Mouse (Mus musculus) hindbrain, embryonic 15.5 days (tissue): Measurements from ENCODE around the gene Hspb1. TPM values are rescaled to one million over a fixed set of nuclear protein-coding genes. Genes with fewer than 3 reads are reported as not detected.

Source experiments
- ATAC-seq: fragments of 200-750 bp; cut with Nextera tagmentation; 2 replicates; pipeline ENCODE4 v1.8.0; 2017; ENCODE audit warnings: low read depth, moderate number of reproducible peaks, moderate TSS enrichment; ENCODE audit not compliant: low FRiP score
- H3K27ac ChIP-seq: fragments of 300-500 bp; sonication (generic); replicated peaks from 2 replicates; pipeline ENCODE4 v1.5.1; 2015; ENCODE audit warnings: mild to moderate bottlenecking, inconsistent platforms
- H3K27me3 ChIP-seq: fragments of 300-500 bp; sonication (generic); 2 replicates; pipeline ENCODE4 v1.6.1; 2015; ENCODE audit warnings: control low read depth, inconsistent platforms
- H3K36me3 ChIP-seq: fragments of 300-500 bp; sonication (generic); 2 replicates; pipeline ENCODE4 v1.6.1; 2015; ENCODE audit warnings: control low read depth, inconsistent platforms
- H3K4me1 ChIP-seq: fragments of 300-500 bp; sonication (generic); replicated peaks from 2 replicates; pipeline ENCODE4 v1.6.1; 2015; ENCODE audit warnings: control low read depth, inconsistent platforms
- H3K4me2 ChIP-seq: fragments of 300-500 bp; sonication (generic); 2 replicates; pipeline ENCODE4 v1.6.1; 2015; ENCODE audit warnings: moderate library complexity, mild to moderate bottlenecking, inconsistent platforms
- H3K4me3 ChIP-seq: fragments of 300-500 bp; sonication (generic); 2 replicates; pipeline ENCODE4 v1.5.1; 2015; ENCODE audit warnings: mild to moderate bottlenecking, inconsistent platforms
- H3K9ac ChIP-seq: fragments of 300-500 bp; sonication (generic); 2 replicates; pipeline ENCODE4 v1.6.1; 2015; ENCODE audit warnings: inconsistent platforms
- H3K9me3 ChIP-seq: fragments of 300-500 bp; sonication (generic); 2 replicates; pipeline ENCODE4 v1.6.1; 2016; ENCODE audit warnings: control low read depth, inconsistent platforms
- WGBS: fragments of 180-500 bp; shearing (Covaris S2); methylation state at CpG from one replicate; pipeline ENCODE4 v1.1.7; 2015; 5-methylcytosine and 5-hydroxymethylcytosine counted together
- polyA plus RNA-seq: library from polyadenylated mRNA; unstranded; fragments of >200 nt; fragmentation: Nextera tagmentation; extraction: Ambion mirVana; gene quantifications from 2 replicates; pipeline ENCODE4 v1.2.1, GENCODE M21; 2015

The Hspb1 gene
- polyA plus RNA-seq, 1 experiment from 2014 or later: 14.8 TPM

- Histone ChIP-seq H3K27ac (peak overlapping the region; percentile 98), H3K4me1 (peaks cover 39% of the 10 kb centered on the region), H3K36me3 (peaks cover 29% of the 10 kb centered on the region), H3K9ac (peak overlapping the region; percentile 91), H3K9me3 (no peaks in the 10 kb centered on the region), H3K4me3 (peak overlapping the region; percentile 93), H3K27me3 (no peaks in the 10 kb centered on the region), H3K4me2 (peak overlapping the region; percentile 62)
- 0% methylated on average over 35 of the region's 35 CpGs for WGBS
- ATAC-seq: peak; percentile 83
Measured at GRCm38 (mm10) chr5:135933900-135934441, 46.3 kb downstream of the Hspb1 start.

- peak; percentile 94 for ATAC-seq
Measured at GRCm38 (mm10) chr5:135934481-135935175, 46.9 kb downstream of the Hspb1 start, which contains the start of gene Ywhag. TSS of gene Ywhag (minus strand) at chr5:135934616.

GRCm38 (mm10) chr5:135935176-135935523, 47.4 kb downstream of the Hspb1 start:
- WGBS: 51% methylated on average over 7 of the region's 7 CpGs
- ATAC-seq: peak; percentile 16
- H3K27me3 ChIP-seq: no peaks in the 10 kb centered on the region
- H3K27ac ChIP-seq: peak overlapping the region; percentile 98
- H3K4me1 ChIP-seq: peaks cover 27% of the 10 kb centered on the region
- peaks cover 18% of the 10 kb centered on the region for H3K36me3 ChIP-seq
- H3K4me2 ChIP-seq: peak overlapping the region; percentile 62
- H3K9ac ChIP-seq: peak overlapping the region; percentile 91
- H3K4me3 ChIP-seq: peak overlapping the region; percentile 93
- H3K9me3 ChIP-seq: no peaks in the 10 kb centered on the region

More at GRCm38 (mm10) chr5:135934481-135935175, 46.9 kb downstream of the Hspb1 start, which contains the start of gene Ywhag:
- WGBS: 0% methylated on average over 43 of the region's 48 CpGs
- peaks cover 22% of the 10 kb centered on the region for H3K36me3 ChIP-seq
- H3K27ac ChIP-seq: peak within 1 kb of the TSS; percentile 98
- peak within 1 kb of the TSS; percentile 93 for H3K4me3 ChIP-seq
- no peaks in the 10 kb centered on the region for H3K27me3 ChIP-seq
- H3K9me3 ChIP-seq: no peaks in the 10 kb centered on the region
- peak within 1 kb of the TSS; percentile 91 for H3K9ac ChIP-seq
- H3K4me1 ChIP-seq: peaks cover 32% of the 10 kb centered on the region
- H3K4me2 ChIP-seq: peak within 1 kb of the TSS; percentile 62

- peak overlapping the region; percentile 98 for H3K27ac ChIP-seq
- ATAC-seq: no peak
- H3K9ac ChIP-seq: no peak overlapping the region
- no peak overlapping the region for H3K4me3 ChIP-seq
- H3K4me2 ChIP-seq: no peak overlapping the region
- no peaks in the 10 kb centered on the region for H3K27me3 ChIP-seq
- peaks cover 21% of the 10 kb centered on the region for H3K4me1 ChIP-seq
- H3K9me3 ChIP-seq: no peaks in the 10 kb centered on the region
- 74% methylated on average over 6 of the region's 6 CpGs for WGBS
- peaks cover 12% of the 10 kb centered on the region for H3K36me3 ChIP-seq
Measured at GRCm38 (mm10) chr5:135935641-135936190, 48.0 kb downstream of the Hspb1 start.

Other genes starting within 250 kb of the Hspb1 start
- gene Por, start 217.9 kb upstream of the Hspb1 start, polyA plus RNA-seq: 96.4 and 106 TPM in 2 replicates
- gene Tmem120a, start 143.5 kb upstream of the Hspb1 start, polyA plus RNA-seq: 88.4 and 89.2 TPM in 2 replicates
- 0.25 and 0.60 TPM in 2 replicates for gene Styxl1, start 109.5 kb upstream of the Hspb1 start, polyA plus RNA-seq
- gene Mdh2, start 109.4 kb upstream of the Hspb1 start, polyA plus RNA-seq: 616 and 619 TPM in 2 replicates
- 79.4 and 90.0 TPM in 2 replicates for gene Srrm3, start 81.0 kb upstream of the Hspb1 start, polyA plus RNA-seq
- gene Ywhag, start 46.7 kb downstream of the Hspb1 start, polyA plus RNA-seq: 817 and 859 TPM in 2 replicates
- 1.9 and 2.6 TPM in 2 replicates for gene Ssc4d, start 86.6 kb downstream of the Hspb1 start, polyA plus RNA-seq
- 0.21 and 0.37 TPM in 2 replicates for gene Zp3, start 92.2 kb downstream of the Hspb1 start, polyA plus RNA-seq
- 25.6 and 26.3 TPM in 2 replicates for gene Dtx2, start 106.9 kb downstream of the Hspb1 start, polyA plus RNA-seq
- not detected in 2 replicates for gene Upk3b, start 150.6 kb downstream of the Hspb1 start, polyA plus RNA-seq
- gene Upk3bl, start 166.6 kb downstream of the Hspb1 start, polyA plus RNA-seq: 0.22 and 0.43 TPM in 2 replicates
- 21.5 and 23.0 TPM in 2 replicates for gene Rasa4, start 196.0 kb downstream of the Hspb1 start, polyA plus RNA-seq
- 206 and 213 TPM in 2 replicates for gene Polr2j, start 228.7 kb downstream of the Hspb1 start, polyA plus RNA-seq
- 24.6 and 25.9 TPM in 2 replicates for gene Lrwd1, start 248.2 kb downstream of the Hspb1 start, polyA plus RNA-seq
- 18.8 and 22.0 TPM in 2 replicates for gene Alkbh4, start 248.2 kb downstream of the Hspb1 start, polyA plus RNA-seq